In the genomic region with DNA sequence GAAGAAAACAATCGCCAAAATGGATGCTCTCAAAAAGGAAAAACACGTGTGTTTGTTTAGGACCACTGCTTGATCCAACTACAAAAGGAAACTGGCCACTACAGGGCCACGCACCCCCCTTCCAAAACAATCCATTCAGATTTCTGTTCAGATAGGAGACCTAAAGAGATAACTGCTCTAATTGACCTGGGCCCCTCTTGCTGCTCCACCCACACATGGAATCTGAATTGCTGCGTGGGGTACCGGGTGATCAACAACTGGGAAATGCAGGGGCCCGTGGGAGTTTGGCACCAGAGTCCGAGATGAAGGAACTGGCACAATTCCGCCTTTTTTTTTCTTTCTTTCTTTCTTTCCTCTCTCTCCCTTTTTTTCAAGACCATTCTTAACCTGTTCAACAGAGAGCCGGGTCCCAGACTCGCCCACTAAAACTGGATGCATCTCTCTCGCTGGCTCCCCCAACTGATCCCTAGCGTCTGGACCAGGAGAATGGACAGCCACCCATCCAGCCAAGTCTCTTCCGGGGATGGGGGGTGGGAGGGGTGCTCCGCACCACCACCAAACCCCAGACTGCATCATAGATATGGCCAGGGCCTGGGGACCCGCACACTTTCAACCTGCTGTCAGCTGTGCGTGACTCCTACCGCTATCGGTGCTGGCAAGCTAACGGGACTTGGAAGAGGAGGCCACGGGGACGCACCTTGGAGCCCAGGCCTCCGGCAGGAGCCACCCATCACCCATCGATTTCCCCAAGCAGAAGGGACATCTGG, we compare ENCODE assay signal across 7 mouse cellular contexts. TPM values are rescaled to one million over a fixed set of nuclear protein-coding genes. Genes with fewer than 3 reads are reported as not detected.
DNase-seq lines count a peak whose midpoint lies in the region; ATAC-seq and TF ChIP-seq lines count a peak whose summit lies in the region.

No protein-coding gene starts in this region.

- ATAC-seq in midbrain, embryonic 12.5 days (ENCODE audit: low FRiP score, low read depth), result no peak

- peaks cover 97% of the 10 kb centered on the region for H3K27me3 ChIP-seq in hindbrain, embryonic 10.5 days (ENCODE audit: insufficient read depth, poor library complexity, severe bottlenecking)
- H3K27me3 ChIP-seq in midbrain, embryonic 12.5 days, result peaks cover 60% of the 10 kb centered on the region

- peak overlapping the region; percentile 83 for H3K4me3 ChIP-seq in layer of hippocampus, adult 2 months
- H3K4me3 ChIP-seq in hindbrain, embryonic 10.5 days, result peak overlapping the region; percentile 70
- H3K4me3 ChIP-seq in midbrain, embryonic 12.5 days, result peak overlapping the region; percentile 67

- WGBS in hindbrain, embryonic 10.5 days, result 1% methylated on average over 23 of the region's 23 CpGs
- WGBS in midbrain, embryonic 12.5 days, result 2% methylated on average over 23 of the region's 23 CpGs

- DNase-seq in layer of hippocampus, adult 2 months (ENCODE audit: low spot score in 2 of 2), result peak in 1 of 2 experiments; percentile 13
- no peak for DNase-seq in layer of hippocampus, adult 8-10 months (ENCODE audit: low spot score in 2 of 2)
- peak; percentile 36 for DNase-seq in brain, embryonic 14.5 days (ENCODE audit: low read depth)
- DNase-seq in hindbrain, embryonic 10.5 days (ENCODE audit: low spot score), result peak; percentile 49
- no peak for DNase-seq in left cerebral cortex, adult 18-20 months (ENCODE audit: low spot score in 2 of 2)
- DNase-seq in gastrocnemius, postnatal 25 days, result no peak

- H3K4me1 ChIP-seq in hindbrain, embryonic 10.5 days (replicated peaks), result peaks cover 46% of the 10 kb centered on the region
- peaks cover 36% of the 10 kb centered on the region for H3K4me1 ChIP-seq in midbrain, embryonic 12.5 days

- no peak for TF ChIP-seq POLR2A in brain, embryonic 14.5 days (IDR thresholded peaks at IDR 0.05; ENCODE audit: borderline replicate concordance, extremely low read depth, insufficient read depth, insufficient read length, poor library complexity, severe bottlenecking)

- no peaks in the 10 kb centered on the region for H3K36me3 ChIP-seq in hindbrain, embryonic 10.5 days
- no peaks in the 10 kb centered on the region for H3K36me3 ChIP-seq in midbrain, embryonic 12.5 days

- H3K4me2 ChIP-seq in midbrain, embryonic 12.5 days (replicated peaks), result peak overlapping the region; percentile 91

- no peaks in the 10 kb centered on the region for H3K9me3 ChIP-seq in hindbrain, embryonic 10.5 days
- H3K9me3 ChIP-seq in midbrain, embryonic 12.5 days, result no peaks in the 10 kb centered on the region

- peak overlapping the region; percentile 94 for H3K27ac ChIP-seq in layer of hippocampus, adult 2 months
- H3K27ac ChIP-seq in hindbrain, embryonic 10.5 days, result no peak overlapping the region
- no peak overlapping the region for H3K27ac ChIP-seq in midbrain, embryonic 12.5 days (replicated peaks)

- H3K9ac ChIP-seq in midbrain, embryonic 12.5 days (replicated peaks), result no peak overlapping the region; the same call in 1 of the 2 replicates

- TF ChIP-seq CTCF in layer of hippocampus, adult 2 months (conservative IDR thresholded peaks at IDR 0.05), result no peak
- no peak for TF ChIP-seq CTCF in brain, embryonic 14.5 days (IDR thresholded peaks at IDR 0.05; ENCODE audit: borderline replicate concordance, extremely low read depth, insufficient read depth, insufficient read length)

RNA-seq across cellular contexts. Expression of gene Supt3, which starts 43.2 kb away (rescaled TPM):
- 10 to 100 TPM; 14.9 to 18.7 TPM for total RNA-seq in layer of hippocampus, adult 2 months (2021)
- total RNA-seq in layer of hippocampus, adult 8-10 months (2022), result 10 to 100 TPM; 15.4 to 17.6 (median 16.1) TPM
- polyA plus RNA-seq in brain, embryonic 14.5 days (2012; rRNA removed), result 6.4 and 8.9 TPM in 2 replicates
- 22.3 and 23.7 TPM in 2 replicates for polyA plus RNA-seq in hindbrain, embryonic 10.5 days (2016; fragmentation: Nextera tagmentation; extraction: Ambion mirVana)
- 24.7 and 25.0 TPM in 2 replicates for polyA plus RNA-seq in midbrain, embryonic 12.5 days (2016; fragmentation: Nextera tagmentation; extraction: Ambion mirVana)
- 10 to 100 TPM; 15.4 to 16.1 TPM for total RNA-seq in left cerebral cortex, adult 18-20 months (2021)
- total RNA-seq in gastrocnemius, postnatal 25 days (2021), result 1 to 10 TPM; 6.5 TPM

Comparison
In these comparisons a context has a peak if more than half of its experiments do, and no peak if none do; other contexts are left out.
1. DNase-seq: peak in brain, embryonic 14.5 days (single experiment) and hindbrain, embryonic 10.5 days (single experiment); none in layer of hippocampus, adult 8-10 months (0 of 2), left cerebral cortex, adult 18-20 months (0 of 2) and gastrocnemius, postnatal 25 days (single experiment).
2. Peak in every context shown above with its lines, with median percentiles within 50 percentile points of each other: H3K4me3 ChIP-seq.